Mouse (Mus musculus) erythroblast, embryonic 14.5 days (primary cell): ENCODE results near the gene Rtl8c.
"Not testable (repeated sequence)": the region's sequence is repeated elsewhere in the genome, so short reads cannot be mapped to it uniquely, and the experiment has no call there.

ENCODE experiments used
- GATA1 ChIP-seq: IDR thresholded peaks from 2 replicates; pipeline ENCODE4 v1.6.1; 2012; ENCODE audit warnings: low read length, inconsistent platforms, mixed read lengths
- TAL1 ChIP-seq: IDR thresholded peaks from 3 replicates; pipeline ENCODE4 v1.6.1; 2012; ENCODE audit warnings: low read length, inconsistent platforms, mixed read lengths

- TF ChIP-seq GATA1, TAL1: not testable (repeated sequence)
These were observed 1.0 kb downstream of the Rtl8c start, which contains the start of gene Gm14597 for GRCm38 (mm10) chrX:53608879-53609278.
